Mouse (Mus musculus): ENCODE results near the gene Crtac1. TPM values are rescaled to one million over a fixed set of nuclear protein-coding genes. Genes with fewer than 3 reads are reported as not detected.
A peak's percentile ranks its signal among the peaks of the same experiment; 100 is the strongest.

The Crtac1 gene
- polyA plus RNA-seq, 1 experiment: 0.48 TPM

DNA sequence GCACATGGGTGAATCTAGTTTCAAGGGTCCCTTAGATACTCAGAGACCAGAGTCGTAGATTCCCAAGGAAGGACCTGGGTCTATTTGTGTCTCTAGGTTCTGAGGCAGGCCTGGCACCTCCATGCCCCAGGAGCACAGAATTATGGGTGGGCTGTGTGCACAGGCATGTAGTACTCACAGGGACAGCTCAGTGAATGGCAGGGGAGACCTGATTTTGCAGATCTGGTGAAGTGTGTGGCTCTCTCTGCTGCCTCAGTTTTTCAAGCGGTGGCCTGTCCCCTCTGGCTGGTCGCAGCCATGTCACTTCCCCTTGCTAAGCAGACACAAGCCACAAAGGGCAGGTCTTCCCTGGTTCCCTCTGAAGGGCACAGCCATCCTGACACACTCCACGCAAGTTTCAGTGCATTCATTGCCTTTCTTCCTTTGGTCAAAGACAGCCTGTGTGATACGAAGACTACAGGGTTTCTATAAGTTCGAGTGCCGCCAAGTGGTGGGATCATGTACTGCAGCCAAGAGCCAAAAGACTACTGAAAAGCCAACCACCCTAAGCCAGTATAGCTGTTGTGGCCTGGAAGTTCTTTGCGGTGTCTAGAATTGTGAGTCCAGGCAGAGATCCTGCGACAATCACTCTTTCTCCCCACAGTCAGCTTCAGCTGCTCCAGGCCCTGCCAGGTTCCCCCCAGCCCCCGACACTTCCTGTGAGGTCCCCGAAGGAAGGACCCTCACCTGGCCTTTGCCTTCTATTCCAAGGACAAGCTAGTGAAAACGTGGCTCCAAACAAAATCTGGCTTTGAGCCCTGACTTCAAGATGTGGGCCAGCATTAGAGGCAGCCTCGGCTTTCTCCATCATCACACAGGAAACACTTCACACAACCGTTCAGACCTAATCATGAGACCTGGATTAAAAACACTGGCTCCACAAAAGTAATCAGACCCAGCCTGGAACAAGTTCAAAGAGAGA, 159.3 kb downstream of the Crtac1 start:
- Histone ChIP-seq H3K4me1 (ENCODE audit: control insufficient read depth, insufficient read depth, insufficient read length, low read length) (peaks cover 2% of the 10 kb centered on the region; the same call in 1 of the 2 replicates), H3K27ac (ENCODE audit: insufficient read depth, low read depth, low read length) (no peak overlapping the region), H3K4me3 (ENCODE audit: low read depth, low read length) (no peak overlapping the region), H3K36me3 (ENCODE audit: control insufficient read depth, insufficient read depth, low read length) (no peaks in the 10 kb centered on the region), H3K27me3 (ENCODE audit: control insufficient read depth, insufficient read depth, low read length) (no peaks in the 10 kb centered on the region)
- TF ChIP-seq CTCF (IDR thresholded peaks at IDR 0.05; ENCODE audit: extremely low read depth, insufficient read length, insufficient replicate concordance, low read depth, low read length) (peak; percentile 41; the same call in 1 of the 2 replicates), POLR2A (IDR thresholded peaks at IDR 0.05; ENCODE audit: low read depth, low read length) (no peak)
- WGBS: 43% methylated on average over 14 of the region's 14 CpGs

GRCm38 (mm10) chr19:42271182-42271581, 160.4 kb downstream of the Crtac1 start:
- no peaks in the 10 kb centered on the region for H3K27me3 ChIP-seq (ENCODE audit: control insufficient read depth, insufficient read depth, low read length)
- WGBS: 81% methylated on average over 7 of the region's 7 CpGs
- no peak overlapping the region for H3K4me3 ChIP-seq (ENCODE audit: low read depth, low read length)
- no peaks in the 10 kb centered on the region for H3K36me3 ChIP-seq (ENCODE audit: control insufficient read depth, insufficient read depth, low read length)
- peaks cover 2% of the 10 kb centered on the region; the same call in 1 of the 2 replicates for H3K4me1 ChIP-seq (ENCODE audit: control insufficient read depth, insufficient read depth, insufficient read length, low read length)
- H3K27ac ChIP-seq (ENCODE audit: insufficient read depth, low read depth, low read length): no peak overlapping the region
- TF ChIP-seq CTCF (IDR thresholded peaks at IDR 0.05; ENCODE audit: extremely low read depth, insufficient read length, insufficient replicate concordance, low read depth, low read length): no peak
- no peak for TF ChIP-seq POLR2A (IDR thresholded peaks at IDR 0.05; ENCODE audit: low read depth, low read length)

DNA sequence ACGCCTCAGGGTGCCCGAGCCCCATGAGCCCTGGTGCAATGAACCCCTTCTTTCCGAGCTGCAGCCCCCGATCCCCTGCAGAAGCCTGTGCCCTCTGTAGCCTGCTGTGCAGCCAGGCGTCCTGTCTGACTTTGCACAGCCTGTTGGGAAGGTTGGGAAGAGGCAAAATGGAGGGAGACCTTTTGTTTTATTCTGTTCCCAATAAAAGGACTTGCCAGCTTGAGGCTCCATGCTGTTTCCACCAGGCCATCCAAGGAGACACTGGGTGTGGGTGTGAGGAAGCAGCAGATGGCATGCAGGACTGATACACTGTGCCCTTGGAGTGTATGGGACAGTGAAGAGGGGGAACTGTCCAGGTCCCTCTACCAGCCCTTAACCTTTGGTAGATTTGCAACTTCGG, 161.5 kb downstream of the Crtac1 start:
- TF ChIP-seq CTCF (IDR thresholded peaks at IDR 0.05; ENCODE audit: extremely low read depth, insufficient read length, insufficient replicate concordance, low read depth, low read length) (no peak), POLR2A (IDR thresholded peaks at IDR 0.05; ENCODE audit: low read depth, low read length) (no peak)
- 76% methylated on average over 6 of the region's 6 CpGs for WGBS
- no peak overlapping the region for H3K4me3 ChIP-seq (ENCODE audit: low read depth, low read length)
- H3K27me3 ChIP-seq (ENCODE audit: control insufficient read depth, insufficient read depth, low read length): no peaks in the 10 kb centered on the region
- no peaks in the 10 kb centered on the region for H3K36me3 ChIP-seq (ENCODE audit: control insufficient read depth, insufficient read depth, low read length)
- peaks cover 2% of the 10 kb centered on the region; the same call in 1 of the 2 replicates for H3K4me1 ChIP-seq (ENCODE audit: control insufficient read depth, insufficient read depth, insufficient read length, low read length)
- H3K27ac ChIP-seq (ENCODE audit: insufficient read depth, low read depth, low read length): no peak overlapping the region

GRCm38 (mm10) chr19:42268337-42268736, 163.2 kb downstream of the Crtac1 start:
- H3K36me3 ChIP-seq (ENCODE audit: control insufficient read depth, insufficient read depth, low read length): no peaks in the 10 kb centered on the region
- no peak overlapping the region for H3K27ac ChIP-seq (ENCODE audit: insufficient read depth, low read depth, low read length)
- peak overlapping the region; percentile 46 for H3K4me3 ChIP-seq (ENCODE audit: low read depth, low read length)
- 5% methylated on average over 19 of the region's 19 CpGs for WGBS
- TF ChIP-seq POLR2A (IDR thresholded peaks at IDR 0.05; ENCODE audit: low read depth, low read length): no peak
- TF ChIP-seq CTCF (IDR thresholded peaks at IDR 0.05; ENCODE audit: extremely low read depth, insufficient read length, insufficient replicate concordance, low read depth, low read length): no peak
- H3K27me3 ChIP-seq (ENCODE audit: control insufficient read depth, insufficient read depth, low read length): no peaks in the 10 kb centered on the region
- peaks cover 2% of the 10 kb centered on the region; the same call in 1 of the 2 replicates for H3K4me1 ChIP-seq (ENCODE audit: control insufficient read depth, insufficient read depth, insufficient read length, low read length)

- 60% methylated on average over 3 of the region's 3 CpGs for WGBS
Observed at GRCm38 (mm10) chr19:42263524-42263923, 168.1 kb downstream of the Crtac1 start.

GRCm38 (mm10) chr19:42260486-42260885, 171.1 kb downstream of the Crtac1 start:
- no peaks in the 10 kb centered on the region for H3K36me3 ChIP-seq (ENCODE audit: control insufficient read depth, insufficient read depth, low read length)
- no peak overlapping the region for H3K4me3 ChIP-seq (ENCODE audit: low read depth, low read length)
- peaks cover 4% of the 10 kb centered on the region; the same call in 1 of the 2 replicates for H3K4me1 ChIP-seq (ENCODE audit: control insufficient read depth, insufficient read depth, insufficient read length, low read length)
- no peak overlapping the region for H3K27ac ChIP-seq (ENCODE audit: insufficient read depth, low read depth, low read length)
- TF ChIP-seq POLR2A (IDR thresholded peaks at IDR 0.05; ENCODE audit: low read depth, low read length): no peak
- TF ChIP-seq CTCF (IDR thresholded peaks at IDR 0.05; ENCODE audit: extremely low read depth, insufficient read length, insufficient replicate concordance, low read depth, low read length): no peak
- WGBS: 73% methylated on average over 8 of the region's 8 CpGs
- 0 out of 2 replicates have a peak, but pooled peaks cover 4% of the 10 kb centered on the region for H3K27me3 ChIP-seq (ENCODE audit: control insufficient read depth, insufficient read depth, low read length)

More at GRCm38 (mm10) chr19:42263524-42263923, 168.1 kb downstream of the Crtac1 start:
- H3K4me1 ChIP-seq (ENCODE audit: control insufficient read depth, insufficient read depth, insufficient read length, low read length): peaks cover 2% of the 10 kb centered on the region; the same call in 1 of the 2 replicates
- H3K27me3 ChIP-seq (ENCODE audit: control insufficient read depth, insufficient read depth, low read length): no peaks in the 10 kb centered on the region
- no peak overlapping the region for H3K27ac ChIP-seq (ENCODE audit: insufficient read depth, low read depth, low read length)
- TF ChIP-seq POLR2A (IDR thresholded peaks at IDR 0.05; ENCODE audit: low read depth, low read length) (no peak), CTCF (IDR thresholded peaks at IDR 0.05; ENCODE audit: extremely low read depth, insufficient read length, insufficient replicate concordance, low read depth, low read length) (no peak)
- H3K4me3 ChIP-seq (ENCODE audit: low read depth, low read length): no peak overlapping the region
- H3K36me3 ChIP-seq (ENCODE audit: control insufficient read depth, insufficient read depth, low read length): no peaks in the 10 kb centered on the region

GRCm38 (mm10) chr19:42258596-42258995, 173.0 kb downstream of the Crtac1 start:
- H3K27me3 ChIP-seq (ENCODE audit: control insufficient read depth, insufficient read depth, low read length): 0 out of 2 replicates have a peak, but pooled peaks cover 4% of the 10 kb centered on the region
- peaks cover 6% of the 10 kb centered on the region for H3K4me1 ChIP-seq (ENCODE audit: control insufficient read depth, insufficient read depth, insufficient read length, low read length)
- H3K4me3 ChIP-seq (ENCODE audit: low read depth, low read length): no peak overlapping the region
- 53% methylated on average over 5 of the region's 5 CpGs for WGBS
- TF ChIP-seq CTCF (IDR thresholded peaks at IDR 0.05; ENCODE audit: extremely low read depth, insufficient read length, insufficient replicate concordance, low read depth, low read length): no peak
- TF ChIP-seq POLR2A (IDR thresholded peaks at IDR 0.05; ENCODE audit: low read depth, low read length): no peak
- no peak overlapping the region for H3K27ac ChIP-seq (ENCODE audit: insufficient read depth, low read depth, low read length)
- H3K36me3 ChIP-seq (ENCODE audit: control insufficient read depth, insufficient read depth, low read length): no peaks in the 10 kb centered on the region
